Mouse (Mus musculus): ENCODE results near the gene Slc15a3. TPM values are rescaled to one million over a fixed set of nuclear protein-coding genes. Genes with fewer than 3 reads are reported as not detected.
A peak's percentile ranks its signal among the peaks of the same experiment; 100 is the strongest.

Gene Slc15a3
- polyA plus RNA-seq, 1 experiment from 2014 or later: 1.3 TPM

- Histone ChIP-seq H3K27ac (replicated peaks; ENCODE audit: low read depth, low read length) (no peak overlapping the region), H3K4me2 (ENCODE audit: low read depth, low read length) (no peak overlapping the region), H3K27me3 (replicated peaks; ENCODE audit: control insufficient read depth, insufficient read depth, low read length) (no peaks in the 10 kb centered on the region), H3K4me1 (ENCODE audit: control insufficient read depth, insufficient read depth, low read length) (no peaks in the 10 kb centered on the region), H3K4me3 (ENCODE audit: low read depth, low read length) (no peak overlapping the region), H3K36me3 (ENCODE audit: control insufficient read depth, insufficient read depth, low read length) (no peaks in the 10 kb centered on the region), H3K9ac (ENCODE audit: low read depth, low read length) (no peak overlapping the region), H3K9me3 (ENCODE audit: control insufficient read depth, low read length) (no peaks in the 10 kb centered on the region)
- ATAC-seq (ENCODE audit: low read depth): no peak
- 79% methylated on average over 6 of the region's 6 CpGs for WGBS
- DNase-seq (ENCODE audit: low spot score): no peak
Observed at GRCm38 (mm10) chr19:10815871-10816270, 23.7 kb upstream of the Slc15a3 start.

DNA sequence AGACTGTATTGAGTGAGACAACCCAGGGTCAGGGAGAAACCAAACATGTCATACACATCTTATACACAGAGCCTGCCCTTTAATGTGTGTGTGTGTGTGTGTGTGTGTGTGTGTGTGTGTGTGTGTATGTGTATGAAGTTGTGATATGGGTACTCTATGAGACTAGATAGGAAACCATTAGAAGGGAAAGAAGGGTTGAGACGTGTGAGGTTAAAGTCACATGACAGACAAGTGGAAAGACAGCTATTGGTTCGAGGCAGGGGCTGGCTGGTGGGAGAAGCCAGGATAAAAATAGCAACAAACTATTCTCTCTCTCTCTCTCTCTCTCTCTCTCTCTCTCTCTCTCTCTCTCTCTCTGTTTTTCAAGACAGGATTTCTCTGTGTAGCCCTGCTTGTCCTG is 23.1 kb upstream of the Slc15a3 start:
- Histone ChIP-seq H3K36me3 (ENCODE audit: control insufficient read depth, insufficient read depth, low read length) (no peaks in the 10 kb centered on the region), H3K4me1 (ENCODE audit: control insufficient read depth, insufficient read depth, low read length) (no peaks in the 10 kb centered on the region), H3K9me3 (ENCODE audit: control insufficient read depth, low read length) (no peaks in the 10 kb centered on the region), H3K4me2 (ENCODE audit: low read depth, low read length) (no peak overlapping the region), H3K4me3 (ENCODE audit: low read depth, low read length) (no peak overlapping the region), H3K27me3 (replicated peaks; ENCODE audit: control insufficient read depth, insufficient read depth, low read length) (no peaks in the 10 kb centered on the region), H3K9ac (ENCODE audit: low read depth, low read length) (no peak overlapping the region), H3K27ac (replicated peaks; ENCODE audit: low read depth, low read length) (no peak overlapping the region)
- ATAC-seq (ENCODE audit: low read depth): no peak
- 68% methylated on average over 2 of the region's 2 CpGs for WGBS
- DNase-seq (ENCODE audit: low spot score): no peak

- Histone ChIP-seq H3K27me3 (replicated peaks; ENCODE audit: control insufficient read depth, insufficient read depth, low read length) (no peaks in the 10 kb centered on the region), H3K4me1 (ENCODE audit: control insufficient read depth, insufficient read depth, low read length) (no peaks in the 10 kb centered on the region), H3K4me3 (ENCODE audit: low read depth, low read length) (0 out of 2 replicates have a peak overlapping the region, but pooled peaks have one; percentile 14), H3K27ac (replicated peaks; ENCODE audit: low read depth, low read length) (no peak overlapping the region), H3K36me3 (ENCODE audit: control insufficient read depth, insufficient read depth, low read length) (no peaks in the 10 kb centered on the region), H3K9me3 (ENCODE audit: control insufficient read depth, low read length) (no peaks in the 10 kb centered on the region), H3K4me2 (ENCODE audit: low read depth, low read length) (peak overlapping the region; percentile 30), H3K9ac (ENCODE audit: low read depth, low read length) (no peak overlapping the region; the same call in 1 of the 2 replicates)
- ATAC-seq (ENCODE audit: low read depth) (peak; percentile 57; the same call in 1 of the 2 replicates), DNase-seq (ENCODE audit: low spot score) (peak; percentile 48)
- 37% methylated on average over 17 of the region's 17 CpGs for WGBS
Observed at GRCm38 (mm10) chr19:10818217-10818946, 21.1 kb upstream of the Slc15a3 start.

DNA sequence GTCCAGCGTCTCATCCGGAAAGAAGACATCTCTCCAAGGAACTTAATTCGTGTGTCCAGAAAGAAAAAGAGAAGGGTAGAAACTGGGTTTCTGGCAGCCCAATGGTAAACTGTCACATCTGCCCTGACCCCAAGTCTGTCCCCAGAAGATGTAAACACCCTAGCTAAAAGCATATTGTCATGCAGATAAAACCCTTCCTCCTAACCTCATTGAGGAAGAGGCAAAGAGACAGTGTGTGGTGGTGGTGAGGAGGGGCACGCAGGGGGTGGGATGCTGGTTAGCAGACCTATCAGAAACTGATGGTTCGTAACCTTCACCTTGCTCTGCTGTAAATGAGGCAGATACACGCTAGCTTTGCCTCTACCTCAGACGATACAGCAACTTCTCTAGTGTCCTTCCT is 18.2 kb upstream of the Slc15a3 start:
- Histone ChIP-seq H3K9ac (ENCODE audit: low read depth, low read length) (no peak overlapping the region), H3K27me3 (replicated peaks; ENCODE audit: control insufficient read depth, insufficient read depth, low read length) (no peaks in the 10 kb centered on the region), H3K9me3 (ENCODE audit: control insufficient read depth, low read length) (no peaks in the 10 kb centered on the region), H3K4me2 (ENCODE audit: low read depth, low read length) (no peak overlapping the region), H3K4me3 (ENCODE audit: low read depth, low read length) (no peak overlapping the region), H3K4me1 (ENCODE audit: control insufficient read depth, insufficient read depth, low read length) (no peaks in the 10 kb centered on the region), H3K27ac (replicated peaks; ENCODE audit: low read depth, low read length) (no peak overlapping the region), H3K36me3 (ENCODE audit: control insufficient read depth, insufficient read depth, low read length) (no peaks in the 10 kb centered on the region)
- DNase-seq (ENCODE audit: low spot score) (no peak), ATAC-seq (ENCODE audit: low read depth) (no peak)
- WGBS: 74% methylated on average over 7 of the region's 7 CpGs

- ATAC-seq (ENCODE audit: low read depth): no peak
- 95% methylated on average over 4 of the region's 4 CpGs for WGBS
- Histone ChIP-seq H3K4me1 (ENCODE audit: control insufficient read depth, insufficient read depth, low read length) (no peaks in the 10 kb centered on the region), H3K4me3 (ENCODE audit: low read depth, low read length) (no peak overlapping the region), H3K9me3 (ENCODE audit: control insufficient read depth, low read length) (no peaks in the 10 kb centered on the region), H3K4me2 (ENCODE audit: low read depth, low read length) (no peak overlapping the region), H3K27ac (replicated peaks; ENCODE audit: low read depth, low read length) (no peak overlapping the region), H3K9ac (ENCODE audit: low read depth, low read length) (no peak overlapping the region), H3K36me3 (ENCODE audit: control insufficient read depth, insufficient read depth, low read length) (no peaks in the 10 kb centered on the region), H3K27me3 (replicated peaks; ENCODE audit: control insufficient read depth, insufficient read depth, low read length) (no peaks in the 10 kb centered on the region)
- no peak for DNase-seq (ENCODE audit: low spot score)
Observed at GRCm38 (mm10) chr19:10822534-10822933, 17.0 kb upstream of the Slc15a3 start.

- ATAC-seq (ENCODE audit: low read depth): no peak
- Histone ChIP-seq H3K36me3 (ENCODE audit: control insufficient read depth, insufficient read depth, low read length) (no peaks in the 10 kb centered on the region), H3K27me3 (replicated peaks; ENCODE audit: control insufficient read depth, insufficient read depth, low read length) (no peaks in the 10 kb centered on the region), H3K4me2 (ENCODE audit: low read depth, low read length) (no peak overlapping the region), H3K4me3 (ENCODE audit: low read depth, low read length) (no peak overlapping the region), H3K9ac (ENCODE audit: low read depth, low read length) (no peak overlapping the region), H3K9me3 (ENCODE audit: control insufficient read depth, low read length) (no peaks in the 10 kb centered on the region), H3K4me1 (ENCODE audit: control insufficient read depth, insufficient read depth, low read length) (no peaks in the 10 kb centered on the region), H3K27ac (replicated peaks; ENCODE audit: low read depth, low read length) (no peak overlapping the region)
- DNase-seq (ENCODE audit: low spot score): no peak
- WGBS: 84% methylated on average over 7 of the region's 7 CpGs
Observed at GRCm38 (mm10) chr19:10824061-10824460, 15.5 kb upstream of the Slc15a3 start.

DNA sequence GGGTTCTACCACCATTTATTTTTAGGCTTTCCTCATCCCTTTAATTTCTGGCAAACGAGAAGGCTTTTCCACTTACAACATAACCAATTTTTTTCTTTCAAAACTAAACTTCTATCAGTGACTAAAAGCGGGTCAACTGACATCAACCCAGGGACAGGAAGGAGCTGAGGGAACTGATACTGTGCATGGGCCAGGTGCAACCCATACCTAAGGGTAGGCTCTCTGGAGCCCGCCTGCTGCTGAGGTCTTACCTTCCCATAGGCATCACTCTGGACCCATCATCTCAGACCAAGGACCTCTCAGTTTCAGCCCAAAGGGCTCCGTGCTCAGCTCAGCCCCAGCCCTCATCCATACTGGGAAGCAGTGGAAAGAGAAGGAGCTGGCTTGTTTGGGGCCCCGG is 11.2 kb upstream of the Slc15a3 start:
- Histone ChIP-seq H3K27me3 (replicated peaks; ENCODE audit: control insufficient read depth, insufficient read depth, low read length) (no peaks in the 10 kb centered on the region), H3K9ac (ENCODE audit: low read depth, low read length) (no peak overlapping the region), H3K4me2 (ENCODE audit: low read depth, low read length) (no peak overlapping the region), H3K27ac (replicated peaks; ENCODE audit: low read depth, low read length) (no peak overlapping the region), H3K9me3 (ENCODE audit: control insufficient read depth, low read length) (no peaks in the 10 kb centered on the region), H3K4me1 (ENCODE audit: control insufficient read depth, insufficient read depth, low read length) (no peaks in the 10 kb centered on the region), H3K36me3 (ENCODE audit: control insufficient read depth, insufficient read depth, low read length) (no peaks in the 10 kb centered on the region), H3K4me3 (ENCODE audit: low read depth, low read length) (no peak overlapping the region)
- DNase-seq (ENCODE audit: low spot score) (no peak), ATAC-seq (ENCODE audit: low read depth) (no peak)
- WGBS: 89% methylated on average over 5 of the region's 5 CpGs

DNA sequence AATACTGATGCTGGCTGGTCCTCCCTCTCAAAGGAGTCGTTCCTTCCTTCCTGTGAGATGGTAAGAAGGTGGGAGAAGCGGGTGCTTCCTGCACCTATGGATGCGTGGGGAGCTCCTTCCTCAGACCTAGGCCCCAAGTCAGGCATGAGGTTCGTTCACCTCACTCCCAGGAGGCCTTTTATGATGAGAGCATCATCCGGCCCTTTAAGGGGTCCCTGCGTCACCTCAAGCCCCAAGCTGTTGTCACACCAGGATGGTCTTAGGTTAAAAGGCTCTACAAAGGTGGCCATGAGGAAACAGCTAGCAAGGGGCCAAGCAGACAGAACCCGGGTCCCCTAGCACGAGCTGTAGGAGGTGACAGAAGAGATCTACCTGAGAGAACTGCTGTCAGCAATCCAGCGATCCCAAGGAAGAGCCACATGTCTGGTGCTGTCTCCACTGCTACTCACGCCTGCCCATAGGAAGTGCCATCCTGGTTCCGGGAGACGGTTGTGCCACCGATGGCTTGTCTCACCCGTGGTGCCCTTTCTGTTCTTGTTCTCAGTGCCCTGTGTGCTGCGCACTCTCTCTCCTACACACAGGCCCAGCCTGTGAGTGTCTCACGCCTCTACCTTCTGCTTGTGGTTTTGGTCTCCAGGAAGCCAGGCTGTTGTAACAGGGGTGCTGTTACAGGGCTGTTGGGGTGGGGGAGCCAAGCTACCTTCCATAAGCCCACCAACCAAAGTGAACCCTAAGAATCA is 9.9 kb upstream of the Slc15a3 start, which contains the start of gene Cd6:
TSS of gene Cd6 (minus strand) at position 623 of the 740 bp plus-strand sequence.
- Histone ChIP-seq H3K27ac (replicated peaks; ENCODE audit: low read depth, low read length) (no peak within 1 kb of the TSS), H3K9me3 (ENCODE audit: control insufficient read depth, low read length) (no peaks in the 10 kb centered on the region), H3K4me2 (ENCODE audit: low read depth, low read length) (no peak within 1 kb of the TSS), H3K36me3 (ENCODE audit: control insufficient read depth, insufficient read depth, low read length) (no peaks in the 10 kb centered on the region), H3K4me1 (ENCODE audit: control insufficient read depth, insufficient read depth, low read length) (no peaks in the 10 kb centered on the region), H3K4me3 (ENCODE audit: low read depth, low read length) (no peak within 1 kb of the TSS), H3K9ac (ENCODE audit: low read depth, low read length) (no peak within 1 kb of the TSS), H3K27me3 (replicated peaks; ENCODE audit: control insufficient read depth, insufficient read depth, low read length) (no peaks in the 10 kb centered on the region)
- ATAC-seq (ENCODE audit: low read depth) (no peak), DNase-seq (ENCODE audit: low spot score) (no peak)
- WGBS: 88% methylated on average over 16 of the region's 16 CpGs

Measured in embryonic facial prominence, embryonic 14.5 days (tissue).